Mouse (Mus musculus) embryo, embryonic 11.5 days (tissue): ENCODE measurements at regions not wholly inside any gene's neighbourhood (a gene's known extent, or its start where the extent isn't known, plus 50 kb on each side); places are given as distances from the start of the nearest gene placed in this dataset.

Experiments
- DNase-seq: peaks from one replicate; pipeline ENCODE4 v3.0.0-alpha.2; 2012; ENCODE audit warnings: low read depth, low spot score

DNA sequence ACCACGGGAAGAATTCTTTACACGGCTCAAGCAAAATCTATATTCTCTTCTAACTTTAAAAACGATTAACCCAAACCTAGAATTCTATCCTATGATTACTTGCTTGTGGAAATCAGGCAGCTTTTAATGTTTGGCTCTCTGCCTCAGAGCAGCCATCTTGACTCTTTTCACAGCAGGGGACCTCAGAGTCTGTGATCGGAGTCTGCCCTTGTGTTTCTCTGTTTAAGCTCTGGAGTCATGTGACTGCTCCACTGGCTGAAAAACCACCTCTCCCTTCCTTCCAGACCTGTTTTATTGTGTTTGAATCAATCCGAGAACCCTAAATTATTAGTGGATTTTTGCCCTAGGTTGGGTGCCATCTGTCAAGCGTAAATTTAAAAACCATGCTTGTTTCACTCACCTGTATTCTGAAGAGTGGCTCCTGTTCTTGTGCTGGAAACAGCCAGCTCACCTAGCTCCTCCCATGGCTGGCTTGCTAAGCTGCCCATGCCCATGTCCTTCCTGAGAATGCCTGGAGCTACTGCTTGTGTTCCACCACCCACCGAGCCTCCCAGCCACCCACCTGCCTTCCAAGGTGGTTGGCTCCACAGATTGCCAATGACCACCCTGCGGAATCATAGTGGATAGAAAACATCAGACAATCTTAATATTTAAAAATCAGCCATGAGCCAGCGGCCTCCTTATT is 62.6 kb downstream of the Perp start:
- no peak for DNase-seq

DNA sequence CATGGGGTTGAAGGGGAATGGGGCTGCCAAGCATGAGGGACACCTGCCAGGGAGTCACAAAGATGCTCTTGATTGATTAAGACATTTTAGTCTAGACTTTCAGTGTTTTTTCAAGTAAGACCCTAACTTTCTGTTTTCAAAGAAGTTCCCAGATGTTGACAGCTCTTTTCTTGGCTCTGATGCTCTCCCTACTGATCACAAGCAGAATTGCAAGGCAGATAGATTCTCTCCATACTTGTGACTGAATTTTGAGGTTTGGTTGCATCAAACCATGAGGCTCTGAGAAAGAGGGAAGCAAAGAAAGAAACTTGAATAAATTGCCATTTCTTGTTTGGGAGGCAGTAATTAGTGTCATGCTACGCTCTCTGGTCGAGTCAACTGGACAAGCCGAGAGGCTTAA is 64.5 kb downstream of the Perp start:
- no peak for DNase-seq

DNA sequence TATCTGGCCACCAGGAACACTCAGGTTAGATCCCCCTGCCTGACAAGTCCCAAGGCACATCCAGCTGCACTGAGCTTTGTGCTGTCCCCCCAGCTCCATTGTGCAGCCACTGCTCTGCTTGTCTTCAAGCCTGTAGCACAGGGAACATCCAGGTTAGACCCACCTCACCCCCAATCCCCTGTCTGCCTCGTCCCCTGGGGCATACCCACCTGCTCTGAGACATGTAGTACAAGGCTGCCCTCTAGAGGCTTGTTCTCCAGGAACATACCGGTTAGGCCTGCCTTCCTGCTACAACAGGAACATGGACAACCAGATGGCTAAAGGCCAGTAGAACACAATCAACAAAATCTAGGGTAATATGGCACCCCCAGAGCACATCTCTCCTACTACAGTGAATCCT is 66.1 kb downstream of the Perp start:
- DNase-seq, result peak; percentile 19

DNA sequence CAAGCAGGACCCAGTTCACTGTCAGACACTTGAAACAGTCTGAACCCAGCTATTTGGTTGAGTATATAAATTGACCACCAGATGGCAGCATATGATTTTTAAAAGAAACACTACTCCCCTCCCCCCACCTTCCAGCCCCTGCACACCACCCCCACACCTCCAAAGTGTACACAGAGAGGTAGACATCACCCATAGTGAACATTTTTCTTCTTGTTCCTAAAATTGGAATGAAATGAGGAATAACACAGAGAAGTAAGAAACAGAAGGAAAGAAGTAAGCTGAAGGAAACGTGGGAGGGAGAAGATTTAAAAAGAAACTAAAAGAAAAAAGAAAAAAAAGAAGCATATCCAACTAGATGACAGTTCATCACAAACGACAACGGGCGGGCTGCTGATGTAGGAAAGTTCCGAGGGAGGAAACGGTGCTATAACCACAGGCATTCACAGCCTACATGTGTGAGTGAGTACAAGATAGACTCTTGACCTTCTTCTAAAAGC is 72.3 kb downstream of the Perp start:
- DNase-seq, result peak; percentile 27

DNA sequence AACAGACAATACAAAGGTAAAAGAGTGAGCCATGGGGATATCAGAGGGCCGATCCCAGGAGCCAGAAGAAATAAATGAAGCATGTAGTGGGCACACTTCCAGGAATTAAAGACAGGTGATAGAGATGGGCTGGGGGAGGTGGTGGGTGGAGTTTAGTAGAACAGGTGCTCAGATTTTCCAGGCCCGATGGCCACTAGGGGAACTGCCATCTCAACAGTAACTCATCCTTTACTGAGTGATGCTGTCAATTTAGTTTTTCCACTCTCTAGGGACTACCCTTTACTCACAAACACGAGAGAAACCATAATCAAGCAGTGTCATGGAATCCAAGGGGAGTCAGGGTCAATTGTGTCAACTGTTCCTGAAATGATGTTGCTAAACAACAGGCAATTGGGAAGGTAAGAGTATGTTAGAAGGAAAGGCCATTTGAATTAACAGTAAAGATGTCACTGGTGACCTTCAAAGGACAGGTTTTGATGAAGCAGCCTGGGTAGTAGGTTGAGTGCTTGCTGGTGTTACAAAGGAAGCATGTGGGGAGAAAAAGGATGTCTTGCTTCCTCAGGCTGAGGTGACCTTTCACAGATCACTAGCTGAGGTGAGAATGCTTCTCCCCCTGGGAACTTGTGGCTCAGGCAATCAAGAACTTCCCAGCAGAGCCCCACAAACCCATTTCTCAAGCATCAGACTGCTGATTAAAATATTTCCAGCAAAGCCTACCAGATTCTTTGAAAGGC is 78.4 kb downstream of the Perp start:
- DNase-seq, result no peak

DNA sequence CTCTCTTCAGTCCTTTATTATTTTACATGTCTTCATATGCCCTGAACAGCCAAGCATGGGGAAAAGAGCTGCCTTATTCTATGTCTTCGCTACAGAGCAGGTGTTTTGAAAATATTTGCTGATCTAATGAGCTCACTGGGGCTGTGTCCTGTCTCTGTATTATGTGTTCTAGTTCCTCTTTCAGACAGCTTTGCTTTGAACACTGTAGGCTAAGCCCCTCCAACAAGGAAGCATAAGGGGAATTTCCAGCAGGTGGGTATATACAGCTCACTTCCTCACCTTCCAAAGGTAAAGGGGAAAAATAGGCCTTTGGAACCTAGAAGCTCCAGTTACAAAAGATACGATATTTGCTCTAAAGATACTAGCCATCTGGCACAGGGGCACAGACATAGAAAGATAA is 83.0 kb downstream of the Perp start:
- DNase-seq, result no peak

DNA sequence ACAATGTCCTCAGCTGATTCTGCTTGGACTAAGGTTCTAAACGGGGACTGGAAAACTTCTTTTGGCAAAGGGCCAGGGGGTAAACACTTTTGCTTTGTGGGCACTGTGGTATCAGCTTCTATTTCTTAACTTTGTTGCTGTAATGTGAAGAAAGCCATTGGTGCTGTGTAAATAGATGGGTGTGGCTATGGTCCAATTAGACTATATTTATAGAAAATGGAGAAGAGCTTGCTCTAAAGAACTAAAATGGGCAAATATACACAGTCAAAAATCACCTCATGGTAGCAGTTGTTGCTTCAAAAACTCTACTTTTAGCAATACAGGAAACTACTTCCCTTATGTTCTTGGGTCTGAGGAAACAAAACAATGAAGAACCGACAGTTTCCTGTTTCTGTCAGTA is 84.1 kb downstream of the Tnfaip3 start:
- no peak for DNase-seq

DNA sequence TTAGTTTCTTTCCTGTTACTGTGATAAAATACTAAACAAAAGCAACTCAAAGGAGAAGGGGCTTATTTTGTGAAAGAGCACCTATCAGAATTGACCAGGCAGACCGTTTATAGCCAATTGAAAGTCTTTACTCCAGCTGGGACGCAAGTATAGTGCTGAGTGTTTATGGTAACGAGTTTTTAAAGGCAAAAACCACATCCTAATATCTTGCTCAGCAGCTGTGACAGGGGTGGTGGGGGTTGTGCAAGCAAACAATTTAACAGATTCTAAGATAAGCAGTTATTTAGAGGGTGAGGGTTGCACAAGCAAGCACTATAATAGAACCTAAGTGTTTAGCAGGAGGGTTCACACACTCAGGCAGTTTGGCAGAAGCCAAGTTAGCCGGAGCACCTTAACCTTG is 74.0 kb downstream of the Tnfaip3 start:
- no peak for DNase-seq

DNA sequence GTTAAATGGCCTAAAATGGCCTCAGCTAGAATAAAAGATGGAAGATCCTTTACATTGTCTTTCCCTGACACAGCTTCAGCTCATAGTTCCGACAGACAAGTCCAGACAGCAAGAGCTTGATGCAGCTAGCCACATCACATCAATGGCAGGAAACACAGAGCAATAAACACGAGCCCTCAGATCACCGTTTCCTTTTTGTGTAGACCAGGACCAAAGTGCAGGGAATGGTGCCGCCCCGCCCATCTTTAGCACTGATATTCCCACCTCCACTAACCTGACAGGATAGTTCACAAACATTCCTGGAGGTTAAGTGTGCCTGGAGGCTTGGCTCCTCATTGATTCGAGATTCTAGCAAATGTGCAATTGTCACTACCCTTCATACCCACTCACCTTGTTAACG is 73.5 kb downstream of the Tnfaip3 start:
- DNase-seq, result no peak

DNA sequence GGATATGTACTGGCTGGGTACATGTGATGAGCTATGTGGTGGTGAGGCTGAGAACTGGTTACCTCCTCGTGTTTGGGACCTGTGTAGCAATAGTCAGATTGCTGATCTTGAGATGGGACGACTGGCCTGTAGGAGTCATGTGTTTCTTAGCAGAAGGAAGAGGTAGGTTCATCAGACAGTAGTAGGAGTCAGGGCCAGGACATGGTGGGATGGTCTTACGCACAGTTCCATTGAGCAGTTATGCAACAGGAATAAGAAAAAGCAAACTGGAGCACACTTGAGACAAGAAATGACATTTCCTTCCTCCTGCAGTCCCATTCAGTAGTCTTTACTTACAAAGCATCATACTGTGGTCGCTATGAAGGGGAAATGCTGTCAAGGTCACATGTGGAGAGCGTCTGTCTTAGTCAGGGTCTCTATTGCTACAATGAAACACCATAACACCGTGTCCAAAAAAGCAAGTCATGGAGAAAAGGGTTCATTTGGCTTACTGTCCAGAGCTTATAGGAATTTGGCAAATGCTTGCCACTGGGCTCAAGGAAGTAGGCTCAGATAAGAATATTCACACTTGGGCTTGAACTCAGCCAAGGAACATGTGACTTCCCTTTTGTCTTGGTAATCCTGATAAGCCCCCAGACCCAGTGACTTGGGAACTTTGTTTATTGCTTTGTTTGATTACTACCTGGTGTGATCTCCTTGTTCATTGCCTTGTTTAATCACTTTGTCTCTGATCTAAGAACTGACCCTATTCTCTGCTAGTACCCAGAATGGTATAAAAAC is 72.0 kb downstream of the Tnfaip3 start:
- no peak for DNase-seq

DNA sequence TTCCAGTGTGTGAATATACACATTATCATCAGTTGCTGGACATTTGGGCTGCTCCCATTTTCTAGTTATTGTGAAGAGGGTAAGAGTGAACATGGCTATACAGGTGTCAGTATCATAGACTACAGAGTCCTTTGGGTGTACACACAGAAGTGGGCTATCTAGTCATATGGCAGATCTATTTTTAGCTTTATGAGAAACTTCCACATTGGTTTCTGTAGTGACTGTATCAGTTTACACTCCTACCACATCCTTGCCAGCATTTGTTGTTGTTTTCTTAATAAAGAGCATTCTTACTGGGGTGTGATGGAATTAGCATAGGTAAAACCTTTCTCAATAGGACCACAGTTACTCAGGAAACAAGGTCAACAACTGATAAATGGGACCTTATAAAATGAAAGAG is 68.7 kb downstream of the Tnfaip3 start:
- DNase-seq, result no peak
